Mouse (Mus musculus) embryonic facial prominence, embryonic 14.5 days (tissue): Measurements from ENCODE around the gene Fgf7. TPM values are rescaled to one million over a fixed set of nuclear protein-coding genes. Genes with fewer than 3 reads are reported as not detected.

Experiments
- ATAC-seq: fragments of 200-750 bp; cut with Nextera tagmentation; 2 replicates; pipeline ENCODE4 v1.8.0; 2017; ENCODE audit warnings: low read depth, moderate number of reproducible peaks, moderate TSS enrichment
- DNase-seq: peaks from one replicate; pipeline ENCODE4 v3.0.0-alpha.2; 2015; ENCODE audit warnings: low spot score
- H3K27ac ChIP-seq: fragments of 300-500 bp; sonication (generic); replicated peaks from 2 replicates; pipeline ENCODE4 v1.5.1; 2014; ENCODE audit warnings: low read depth, mild to moderate bottlenecking, low read length, moderate library complexity
- H3K27me3 ChIP-seq: fragments of 300-500 bp; sonication (generic); replicated peaks from 2 replicates; pipeline ENCODE4 v1.6.1; 2014; ENCODE audit warnings: low read length; ENCODE audit not compliant: control insufficient read depth, insufficient read depth
- H3K36me3 ChIP-seq: fragments of 300-500 bp; sonication (generic); 2 replicates; pipeline ENCODE4 v1.6.1; 2014; ENCODE audit warnings: low read length, mixed read lengths; ENCODE audit not compliant: control insufficient read depth, insufficient read depth
- H3K4me1 ChIP-seq: fragments of 300-500 bp; sonication (generic); 2 replicates; pipeline ENCODE4 v1.6.1; 2014; ENCODE audit warnings: antibody characterized with exemption, low read length; ENCODE audit not compliant: control insufficient read depth, insufficient read depth
- H3K4me2 ChIP-seq: fragments of 300-500 bp; sonication (generic); 2 replicates; pipeline ENCODE4 v1.6.1; 2014; ENCODE audit warnings: low read depth, mild to moderate bottlenecking, low read length, moderate library complexity, mixed read lengths
- H3K4me3 ChIP-seq: fragments of 300-500 bp; sonication (generic); 2 replicates; pipeline ENCODE4 v1.5.1; 2014; ENCODE audit warnings: low read depth, mild to moderate bottlenecking, low read length
- H3K9ac ChIP-seq: fragments of 300-500 bp; sonication (generic); 2 replicates; pipeline ENCODE4 v1.6.1; 2014; ENCODE audit warnings: low read depth, mild to moderate bottlenecking, low read length, moderate library complexity, mixed read lengths
- H3K9me3 ChIP-seq: fragments of 300-500 bp; sonication (generic); 2 replicates; pipeline ENCODE4 v1.6.1; 2016; ENCODE audit warnings: low read length; ENCODE audit not compliant: control insufficient read depth
- WGBS: fragments of 180-500 bp; shearing (Covaris S2); extraction: QIAGEN DNeasy Blood & Tissue Kit; methylation state at CpG from one replicate; pipeline ENCODE4 v1.1.7; 2014; 5-methylcytosine and 5-hydroxymethylcytosine counted together
- polyA plus RNA-seq: library from polyadenylated mRNA; unstranded; fragments of >200 nt; fragmentation: Nextera tagmentation; extraction: Ambion mirVana; gene quantifications from 2 replicates; pipeline ENCODE4 v1.2.1, GENCODE M21; 2014

The Fgf7 gene
- polyA plus RNA-seq = 16.1 and 17.6 TPM in 2 replicates

GRCm38 (mm10) chr2:126034379-126035005, at the start of gene Fgf7:
Gene Fgf7, plus strand, starts transcription at chr2:126034658.
- Histone ChIP-seq H3K27me3 (no peaks in the 10 kb centered on the region), H3K4me1 (peaks cover 25% of the 10 kb centered on the region), H3K27ac (peak within 1 kb of the TSS; percentile 79), H3K4me2 (peak within 1 kb of the TSS; percentile 43), H3K9ac (peak within 1 kb of the TSS; percentile 46), H3K36me3 (no peaks in the 10 kb centered on the region), H3K9me3 (no peaks in the 10 kb centered on the region), H3K4me3 (peak within 1 kb of the TSS; percentile 37)
- DNase-seq (peak; percentile 87), ATAC-seq (peak; percentile 77; the same call in 1 of the 2 replicates)
- WGBS = 23% methylated on average over 15 of the region's 15 CpGs

GRCm38 (mm10) chr2:126002291-126002690, 32.2 kb upstream of the Fgf7 start:
- no peak overlapping the region for H3K27ac ChIP-seq
- no peak for ATAC-seq
- WGBS = 78% methylated on average over 5 of the region's 5 CpGs

GRCm38 (mm10) chr2:126006088-126006487, 28.4 kb upstream of the Fgf7 start:
- Histone ChIP-seq H3K27ac (no peak overlapping the region), H3K27me3 (no peaks in the 10 kb centered on the region), H3K4me2 (no peak overlapping the region), H3K9ac (no peak overlapping the region), H3K9me3 (no peaks in the 10 kb centered on the region), H3K4me3 (no peak overlapping the region), H3K36me3 (no peaks in the 10 kb centered on the region), H3K4me1 (no peaks in the 10 kb centered on the region)
- DNase-seq (peak; percentile 73), ATAC-seq (0 out of 2 replicates have a peak, but pooled peaks have one; percentile 50)
- WGBS = 40% methylated on average over 3 of the region's 3 CpGs

More at GRCm38 (mm10) chr2:126002291-126002690, 32.2 kb upstream of the Fgf7 start:
- Histone ChIP-seq H3K9ac (no peak overlapping the region), H3K4me1 (no peaks in the 10 kb centered on the region), H3K36me3 (no peaks in the 10 kb centered on the region), H3K4me2 (no peak overlapping the region), H3K27me3 (no peaks in the 10 kb centered on the region), H3K4me3 (no peak overlapping the region), H3K9me3 (no peaks in the 10 kb centered on the region)
- DNase-seq = no peak

- DNase-seq = no peak
- Histone ChIP-seq H3K36me3 (no peaks in the 10 kb centered on the region), H3K4me2 (no peak overlapping the region), H3K4me1 (no peaks in the 10 kb centered on the region), H3K27ac (no peak overlapping the region), H3K27me3 (no peaks in the 10 kb centered on the region), H3K9me3 (no peaks in the 10 kb centered on the region), H3K9ac (no peak overlapping the region), H3K4me3 (no peak overlapping the region)
- 84% methylated on average over 2 of the region's 2 CpGs for WGBS
- ATAC-seq = no peak
Measured at GRCm38 (mm10) chr2:126006742-126007141, 27.7 kb upstream of the Fgf7 start.

- no peaks in the 10 kb centered on the region for H3K4me1 ChIP-seq
- ATAC-seq = no peak
- H3K9ac ChIP-seq = no peak overlapping the region
- 38% methylated on average over 12 of the region's 12 CpGs for WGBS
- no peaks in the 10 kb centered on the region for H3K36me3 ChIP-seq
- no peaks in the 10 kb centered on the region for H3K9me3 ChIP-seq
- no peak overlapping the region for H3K27ac ChIP-seq
- no peak overlapping the region for H3K4me2 ChIP-seq
- DNase-seq = no peak
- no peaks in the 10 kb centered on the region for H3K27me3 ChIP-seq
- H3K4me3 ChIP-seq = no peak overlapping the region
Measured at GRCm38 (mm10) chr2:126014989-126015710, 19.3 kb upstream of the Fgf7 start.

- H3K27ac ChIP-seq = no peak overlapping the region
- no peak for ATAC-seq
- 60% methylated on average over 3 of the region's 3 CpGs for WGBS
Measured at GRCm38 (mm10) chr2:126015763-126016473, 18.5 kb upstream of the Fgf7 start.

GRCm38 (mm10) chr2:126031186-126031900, 3.1 kb upstream of the Fgf7 start:
- H3K27me3 ChIP-seq = no peaks in the 10 kb centered on the region
- ATAC-seq (no peak), DNase-seq (peak; percentile 47)
- WGBS = 59% methylated on average over 8 of the region's 8 CpGs
- H3K9me3 ChIP-seq = no peaks in the 10 kb centered on the region
- no peak overlapping the region for H3K4me2 ChIP-seq
- no peak overlapping the region; the same call in 1 of the 2 replicates for H3K27ac ChIP-seq
- no peak overlapping the region for H3K4me3 ChIP-seq
- peaks cover 16% of the 10 kb centered on the region for H3K4me1 ChIP-seq
- no peaks in the 10 kb centered on the region for H3K36me3 ChIP-seq
- no peak overlapping the region for H3K9ac ChIP-seq

More at GRCm38 (mm10) chr2:126015763-126016473, 18.5 kb upstream of the Fgf7 start:
- no peak overlapping the region for H3K4me3 ChIP-seq
- no peaks in the 10 kb centered on the region for H3K9me3 ChIP-seq
- H3K4me2 ChIP-seq = no peak overlapping the region
- no peak for DNase-seq
- H3K9ac ChIP-seq = no peak overlapping the region
- H3K4me1 ChIP-seq = no peaks in the 10 kb centered on the region
- no peaks in the 10 kb centered on the region for H3K27me3 ChIP-seq
- no peaks in the 10 kb centered on the region for H3K36me3 ChIP-seq
